10 mouse cellular contexts compared by ENCODE assay signal in genomic region chr14:59433902-59434301, GRCm38 (mm10).
"Had no signal": no experiment of that assay in that cellular context is flagged by ENCODE, and none has a peak within 500 bp of the region (broad histone marks: within the 10 kb centered on the region; RNA-seq: fewer than 3 reads in every experiment).

No protein-coding gene starts in this region.

- ATAC-seq: intestine, postnatal 0 days had no signal

- H3K9ac ChIP-seq: limb, embryonic 12.5 days; neural tube, embryonic 15.5 days had no signal

- H3K36me3 ChIP-seq: neural tube, embryonic 15.5 days had no signal

- DNase-seq: kidney, adult 8-10 months; kidney, postnatal 25 days; layer of hippocampus, postnatal 36 days; lung, adult 18-20 months; midbrain, embryonic 14.5 days; thymus, postnatal 36 days had no signal

- H3K4me3 ChIP-seq: limb, embryonic 12.5 days; myocyte; neural tube, embryonic 15.5 days had no signal

- H3K27me3 ChIP-seq: limb, embryonic 12.5 days; neural tube, embryonic 15.5 days had no signal

- H3K9me3 ChIP-seq: limb, embryonic 12.5 days; neural tube, embryonic 15.5 days had no signal

- H3K4me2 ChIP-seq: limb, embryonic 12.5 days; neural tube, embryonic 15.5 days had no signal

- H3K27ac ChIP-seq: limb, embryonic 12.5 days; neural tube, embryonic 15.5 days had no signal

- H3K4me1 ChIP-seq: neural tube, embryonic 15.5 days had no signal
